Mouse (Mus musculus): ENCODE results near the gene Egln3.

Egln3 gene

GRCm38 (mm10) chr12:54203656-54204045 lies at the start of gene Egln3:
Egln3 (minus strand) TSS chr12:54203860.
- DNase-seq, result peak; percentile 18

- DNase-seq, result no peak
Observed at GRCm38 (mm10) chr12:54253449-54253848, 49.8 kb upstream of the Egln3 start.

- DNase-seq, result no peak
Observed at GRCm38 (mm10) chr12:54251942-54252400, 48.3 kb upstream of the Egln3 start.

DNA sequence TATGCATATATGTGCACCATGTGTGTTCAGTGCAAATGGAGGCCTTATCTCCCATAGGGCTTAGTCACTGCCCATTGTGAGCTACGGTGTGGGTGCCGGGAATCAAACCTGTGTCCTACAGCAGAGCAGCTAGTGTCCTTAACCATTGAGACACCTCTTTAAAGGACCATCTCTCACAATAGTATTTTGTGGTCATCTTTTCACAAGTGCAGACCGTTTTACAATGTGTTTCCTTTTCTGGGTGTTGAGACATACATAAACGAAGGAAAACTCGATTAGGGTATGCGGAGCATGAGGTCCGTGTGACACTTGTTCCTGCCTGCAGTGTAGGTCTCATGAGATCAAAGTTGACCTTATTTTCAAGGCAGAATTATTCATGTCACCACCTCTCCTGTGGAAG lies 44.2 kb upstream of the Egln3 start:
- DNase-seq, result no peak

- no peak for DNase-seq
Observed at GRCm38 (mm10) chr12:54243158-54243557, 39.5 kb upstream of the Egln3 start.

GRCm38 (mm10) chr12:54241976-54242375 lies 38.3 kb upstream of the Egln3 start:
- no peak for DNase-seq

- no peak for DNase-seq
Observed at GRCm38 (mm10) chr12:54233794-54234193, 30.1 kb upstream of the Egln3 start.

GRCm38 (mm10) chr12:54232996-54233603 lies 29.4 kb upstream of the Egln3 start:
- DNase-seq, result no peak

GRCm38 (mm10) chr12:54232456-54232855 lies 28.8 kb upstream of the Egln3 start:
- DNase-seq, result no peak

GRCm38 (mm10) chr12:54227551-54227950 lies 23.9 kb upstream of the Egln3 start:
- DNase-seq, result no peak

- no peak for DNase-seq
Observed at GRCm38 (mm10) chr12:54226341-54226740, 22.7 kb upstream of the Egln3 start.

GRCm38 (mm10) chr12:54225610-54226009 lies 21.9 kb upstream of the Egln3 start:
- DNase-seq, result no peak

- no peak for DNase-seq
Observed at GRCm38 (mm10) chr12:54225090-54225489, 21.4 kb upstream of the Egln3 start.

GRCm38 (mm10) chr12:54222036-54222760 lies 18.5 kb upstream of the Egln3 start:
- no peak for DNase-seq

GRCm38 (mm10) chr12:54216673-54217072 lies 13.0 kb upstream of the Egln3 start:
- no peak for DNase-seq

DNA sequence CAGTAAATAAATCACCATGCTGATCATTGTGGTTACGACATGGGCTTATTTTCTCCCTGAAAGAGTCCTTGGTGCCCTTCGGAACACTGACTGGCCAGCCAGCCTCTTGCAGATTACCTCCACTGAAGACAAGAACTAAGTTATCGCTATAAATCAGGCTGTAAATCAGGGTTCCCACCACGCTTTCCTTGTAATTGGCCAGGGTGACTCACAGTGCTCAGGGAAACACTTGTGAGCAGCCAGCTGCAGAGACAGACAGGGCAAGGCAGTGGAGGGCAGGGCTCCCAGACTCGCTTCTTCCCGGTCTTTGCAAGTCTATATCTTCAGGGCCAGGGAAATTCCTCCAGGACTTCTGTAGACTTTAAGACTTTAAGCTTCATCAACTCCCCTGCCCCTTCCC lies 10.8 kb upstream of the Egln3 start:
- no peak for DNase-seq

GRCm38 (mm10) chr12:54213871-54214270 lies 10.2 kb upstream of the Egln3 start:
- DNase-seq, result no peak

DNA sequence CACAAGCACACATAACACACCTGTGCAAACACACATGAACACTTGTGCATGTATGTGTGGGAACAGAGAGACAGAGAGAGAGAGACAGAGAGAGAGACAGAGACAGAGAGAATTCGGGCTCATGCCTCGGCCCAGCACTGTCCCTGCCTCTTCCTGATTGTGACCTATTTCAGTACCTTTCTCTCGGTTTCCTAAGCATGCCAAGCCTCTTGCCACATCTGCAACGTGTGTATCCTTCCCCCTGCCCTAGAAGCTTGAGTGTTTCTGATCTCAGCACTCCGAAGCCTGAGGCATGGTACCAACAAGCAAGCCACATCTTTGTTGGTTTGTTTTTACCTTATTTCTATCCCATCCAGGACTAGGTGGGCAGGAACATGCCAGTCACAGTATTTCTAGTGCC lies 9.6 kb upstream of the Egln3 start:
- no peak for DNase-seq

DNA sequence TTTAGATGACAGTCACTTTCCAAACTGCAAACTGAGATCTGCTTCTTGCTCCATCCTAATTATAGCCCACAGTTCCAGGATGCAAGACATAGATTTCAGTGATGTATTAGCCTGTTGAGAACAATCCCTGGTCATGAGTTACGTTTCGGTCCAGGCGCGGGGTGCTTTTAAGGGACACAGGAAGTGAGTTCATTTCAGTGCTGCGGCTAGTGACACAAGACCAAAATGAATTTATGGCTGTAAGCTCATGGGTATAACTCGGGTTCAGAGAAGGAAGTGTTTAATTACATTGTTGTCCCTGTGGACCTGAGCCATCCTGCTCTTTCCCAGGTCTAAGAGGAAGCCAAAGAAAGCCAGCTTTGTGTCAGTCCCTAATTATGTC lies 5.5 kb upstream of the Egln3 start:
- no peak for DNase-seq

DNA sequence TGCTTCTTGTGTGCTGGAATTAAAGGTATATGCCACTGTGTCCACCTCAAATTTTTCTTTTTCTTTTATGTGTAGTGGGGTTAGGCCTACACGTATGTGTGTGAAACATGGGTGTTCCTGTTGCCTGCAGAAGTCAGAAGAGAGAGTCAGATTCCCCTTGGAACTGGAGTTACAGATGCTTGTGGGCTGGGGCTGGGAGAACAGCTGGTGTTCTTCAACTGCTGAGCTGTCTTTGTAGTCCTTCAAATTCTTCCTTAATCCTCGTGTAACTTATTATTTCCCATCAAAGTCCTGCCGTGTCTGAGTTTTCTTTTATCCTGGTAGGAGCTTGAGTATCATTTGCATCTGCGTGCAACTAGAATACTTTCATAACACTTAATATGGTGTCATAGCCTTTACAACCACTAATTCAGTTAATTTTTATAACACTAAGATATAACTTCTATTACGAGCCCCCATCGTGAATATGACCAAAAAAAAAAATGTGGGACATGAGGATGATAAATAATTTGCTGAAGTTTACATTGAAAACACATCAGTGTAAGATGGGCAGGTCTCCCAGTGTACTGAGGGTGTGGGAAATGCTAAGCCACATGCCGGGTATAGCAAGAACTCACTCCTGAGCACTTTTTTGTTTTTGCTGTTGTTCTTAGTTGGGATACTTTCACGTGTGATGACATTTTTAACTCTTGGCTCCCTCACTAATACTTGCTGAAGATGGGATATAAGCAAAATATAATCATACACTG lies 4.9 kb upstream of the Egln3 start:
- no peak for DNase-seq

- DNase-seq, result no peak
Observed at GRCm38 (mm10) chr12:54205731-54206130, 2.1 kb upstream of the Egln3 start.

- no peak for DNase-seq
Observed at GRCm38 (mm10) chr12:54205195-54205594, 1.5 kb upstream of the Egln3 start.

DNA sequence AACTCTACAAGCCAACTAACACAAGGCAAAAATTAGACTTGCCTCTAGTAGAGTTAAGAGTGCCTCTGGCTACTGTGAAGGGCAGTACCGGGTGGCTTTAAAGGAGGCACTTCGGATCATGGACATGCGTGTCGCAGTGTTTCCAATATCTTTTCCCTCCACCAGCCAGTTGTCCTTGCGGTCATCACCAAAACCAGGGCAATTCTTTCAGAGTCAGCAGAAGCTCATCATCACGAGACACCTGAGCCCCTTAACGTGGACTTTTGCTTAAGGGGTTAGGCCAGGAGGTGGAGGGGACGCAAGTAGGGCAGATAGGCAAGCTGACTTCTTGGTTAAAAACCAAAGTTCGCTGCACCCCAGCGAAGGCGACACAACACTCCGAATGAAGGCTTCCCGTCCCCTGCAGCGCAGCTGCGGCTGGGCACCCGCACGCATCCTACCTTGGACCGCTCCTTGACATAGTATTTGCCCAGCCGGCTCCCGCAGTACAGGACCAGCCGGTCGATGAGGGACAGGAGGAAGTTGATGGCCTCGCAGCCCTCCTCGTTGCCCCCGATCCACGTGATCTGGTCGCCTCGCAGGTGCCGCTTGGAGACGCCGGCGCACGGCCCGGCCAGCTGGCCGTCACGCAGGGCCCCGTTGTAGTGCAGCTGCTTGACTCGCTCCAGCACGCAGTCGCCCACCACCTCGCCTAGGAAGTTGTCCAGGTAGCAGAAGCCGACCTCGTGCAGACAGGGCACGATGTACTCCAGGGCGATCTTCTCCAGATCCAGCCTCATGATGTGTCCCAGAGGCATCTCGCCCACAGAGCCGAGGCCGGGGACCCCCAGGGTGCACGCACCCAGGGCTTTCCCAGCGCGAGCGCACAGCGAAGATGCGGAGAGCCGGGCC lies 650 bp downstream of the Egln3 start:
- no peak for DNase-seq
